Mouse (Mus musculus) spleen, adult 18-20 months (tissue): Measurements from ENCODE around the gene Scgb1b2.

Experiments used
- DNase-seq, 2 experiments: peaks; one replicate each; pipeline ENCODE4 v3.0.0; 2022; ENCODE audit warnings: mixed read lengths in 2 of 2

The Scgb1b2 gene

DNA sequence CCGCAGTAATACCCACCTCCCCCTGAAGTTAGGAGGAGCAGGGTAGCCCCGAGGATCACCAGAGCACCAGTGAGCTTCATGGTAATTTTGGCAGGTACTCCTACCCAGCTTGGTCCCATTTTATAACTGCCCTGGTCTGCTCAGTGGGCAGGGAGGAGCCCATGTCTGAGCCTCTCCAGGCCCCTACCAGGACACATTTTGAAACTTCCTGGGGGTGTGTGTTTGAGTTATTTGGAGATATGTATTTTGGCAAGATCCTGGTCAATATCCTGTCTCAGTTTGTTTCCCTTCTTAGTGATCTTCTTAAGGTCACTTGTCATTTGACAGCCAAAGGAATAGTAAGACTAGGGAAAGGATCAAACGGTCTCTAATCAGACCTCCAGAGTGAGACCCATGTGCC is at the start of gene Scgb1b2:
Gene Scgb1b2 (minus strand): TSS at position 101 of the 400 bp plus-strand sequence.
- DNase-seq, result no peak

DNA sequence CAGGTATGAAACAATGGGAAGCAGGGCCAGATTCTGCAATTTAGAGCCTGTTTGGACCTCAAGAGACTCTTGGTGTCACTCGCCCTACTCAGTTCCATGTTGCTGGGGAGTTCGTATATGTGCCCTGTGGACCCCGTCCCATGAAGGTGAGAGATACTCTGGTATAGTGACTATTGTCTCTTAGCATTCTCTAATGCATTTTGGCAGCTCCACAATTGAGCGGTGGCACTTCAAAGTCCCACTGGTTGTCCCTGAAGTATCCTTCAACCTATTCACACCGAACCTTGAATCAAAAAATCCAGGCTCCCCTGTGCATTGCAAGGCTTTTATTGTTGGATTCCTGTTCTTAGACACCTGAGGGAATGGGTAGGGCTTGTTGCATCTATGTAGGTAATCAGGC is 1.4 kb downstream of the Scgb1b2 start, which contains the start of gene Scgb2b2:
Gene Scgb2b2 (plus strand): TSS at position 301 of the 400 bp plus-strand sequence.
- no peak for DNase-seq
